Mouse (Mus musculus) olfactory bulb, adult 2 months (tissue): ENCODE data around the gene 6330409D20Rik.

Source experiments
- CTCF ChIP-seq: fragments of 200-500 bp; IDR thresholded peaks from 2 replicates; pipeline ENCODE4 v1.5.1; 2012; ENCODE audit warnings: low read depth, mild to moderate bottlenecking, low read length, moderate library complexity; ENCODE audit not compliant: insufficient read depth
- POLR2A ChIP-seq: fragments of 200-500 bp; IDR thresholded peaks from 2 replicates; pipeline ENCODE4 v1.6.1; 2012; ENCODE audit warnings: mild to moderate bottlenecking, low read depth, low read length, moderate library complexity; ENCODE audit not compliant: insufficient read depth

- TF ChIP-seq CTCF (no peak), POLR2A (no peak)
These were observed 48.3 kb downstream of the 6330409D20Rik start for GRCm38 (mm10) chr2:32692496-32692895.
